Mouse (Mus musculus) testis, adult 2 months (tissue): Measurements from ENCODE around the gene Sfswap. TPM values are rescaled to one million over a fixed set of nuclear protein-coding genes. Genes with fewer than 3 reads are reported as not detected.

Experiments
- H3K27ac ChIP-seq: fragments of 200-500 bp; 2 replicates; pipeline ENCODE4 v1.5.1; 2012; ENCODE audit warnings: low read depth, low read length; ENCODE audit not compliant: control insufficient read depth, insufficient read depth
- H3K27me3 ChIP-seq: fragments of 200-500 bp; 2 replicates; pipeline ENCODE4 v1.6.1; 2012; ENCODE audit warnings: mild to moderate bottlenecking, low read length, moderate library complexity; ENCODE audit not compliant: control insufficient read depth, insufficient read depth
- H3K36me3 ChIP-seq: fragments of 200-500 bp; 2 replicates; pipeline ENCODE4 v1.6.1; 2012; ENCODE audit warnings: mild to moderate bottlenecking, low read length; ENCODE audit not compliant: control insufficient read depth, insufficient read depth
- H3K4me1 ChIP-seq: fragments of 200-500 bp; 2 replicates; pipeline ENCODE4 v1.6.1; 2012; ENCODE audit warnings: low read length; ENCODE audit not compliant: control insufficient read depth, insufficient read depth
- H3K4me3 ChIP-seq: fragments of 200-500 bp; 2 replicates; pipeline ENCODE4 v1.5.1; 2012; ENCODE audit warnings: low read depth, mild to moderate bottlenecking, low read length, moderate library complexity, mixed read lengths; ENCODE audit not compliant: control insufficient read depth
- CTCF ChIP-seq: fragments of 200-500 bp; IDR thresholded peaks from 2 replicates; pipeline ENCODE4 v1.5.1; 2012; ENCODE audit warnings: low read depth, mild to moderate bottlenecking, inconsistent platforms, low read length, moderate library complexity; ENCODE audit not compliant: control insufficient read depth, insufficient read depth, insufficient replicate concordance
- POLR2A ChIP-seq: fragments of 200-500 bp; IDR thresholded peaks from 2 replicates; pipeline ENCODE4 v1.6.1; 2012; ENCODE audit warnings: low read depth, mild to moderate bottlenecking, inconsistent platforms, low read length, moderate library complexity; ENCODE audit not compliant: control insufficient read depth
- polyA plus RNA-seq: library from polyadenylated mRNA; depleted of rRNA; stranded (reverse); fragments of >200 nt; gene quantifications from 2 replicates; pipeline ENCODE4 v1.2.3, GENCODE M21; 2012

Sfswap gene
- polyA plus RNA-seq, 1 experiment = 34.1 TPM

DNA sequence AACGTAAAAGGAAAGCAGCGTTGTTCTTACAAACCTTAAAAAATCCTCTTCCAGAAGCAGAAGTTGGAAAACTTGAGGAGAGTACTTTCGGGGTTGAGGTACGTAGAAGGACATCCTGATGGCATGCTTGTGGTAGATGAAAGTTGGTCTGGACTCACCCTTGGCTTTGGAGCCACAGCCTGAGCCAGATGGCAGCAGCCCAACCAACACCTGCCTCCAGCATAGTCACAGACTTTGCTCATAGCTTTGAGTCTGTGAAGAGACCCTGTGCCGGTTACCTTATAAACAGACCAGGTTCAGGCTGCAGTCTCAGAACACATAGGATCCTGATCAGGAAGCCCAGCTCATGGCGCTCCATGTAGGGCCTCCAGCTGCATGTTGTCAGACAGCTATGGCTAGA is 49.8 kb downstream of the Sfswap start:
- no peak overlapping the region for H3K27ac ChIP-seq
- H3K4me3 ChIP-seq = no peak overlapping the region
- peaks cover 15% of the 10 kb centered on the region for H3K36me3 ChIP-seq
- H3K4me1 ChIP-seq = no peaks in the 10 kb centered on the region
- no peaks in the 10 kb centered on the region for H3K27me3 ChIP-seq
- TF ChIP-seq POLR2A = no peak
- TF ChIP-seq CTCF = no peak

DNA sequence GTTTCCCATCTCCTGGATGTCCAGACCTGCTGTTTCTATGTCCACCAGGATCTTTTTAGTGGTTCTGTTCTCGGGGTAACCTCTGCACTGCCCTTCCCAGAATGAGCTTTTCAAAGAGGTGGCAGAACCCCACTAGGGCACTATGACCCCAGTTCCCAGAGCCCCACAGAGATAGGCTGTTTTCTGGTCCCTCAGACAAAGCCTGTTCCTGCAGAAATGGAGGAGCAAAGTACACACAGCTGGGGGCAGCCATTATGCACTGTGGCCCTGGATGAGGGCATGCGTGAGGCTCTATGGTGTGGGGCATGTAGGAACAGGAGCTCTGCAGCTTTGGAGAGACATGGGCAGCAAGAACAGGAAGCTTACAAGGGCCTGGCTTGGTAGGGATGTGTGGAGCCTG is 51.0 kb downstream of the Sfswap start:
- Histone ChIP-seq H3K27ac (no peak overlapping the region), H3K4me3 (no peak overlapping the region), H3K36me3 (peaks cover 14% of the 10 kb centered on the region), H3K27me3 (no peaks in the 10 kb centered on the region), H3K4me1 (no peaks in the 10 kb centered on the region)
- TF ChIP-seq CTCF (no peak), POLR2A (no peak)

DNA sequence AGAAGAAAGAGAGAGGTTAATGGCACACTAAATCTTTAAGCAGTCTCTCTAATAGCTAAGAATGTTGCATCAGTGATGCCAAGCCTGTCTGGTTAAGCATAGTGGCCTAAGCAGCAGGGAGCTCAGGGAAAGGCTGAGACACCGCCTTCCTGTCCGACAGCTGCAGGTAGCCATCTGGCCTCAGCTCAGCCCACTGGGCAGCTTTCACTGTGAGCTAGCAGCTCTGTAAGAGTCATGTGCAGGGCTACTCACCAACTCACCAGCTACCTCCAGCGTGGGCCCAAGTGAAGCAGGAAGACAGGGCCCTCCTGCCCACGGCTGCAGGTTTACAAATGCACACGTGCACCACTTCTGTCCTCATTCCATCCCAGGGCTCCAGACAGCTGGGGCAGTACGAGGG is 52.6 kb downstream of the Sfswap start:
- Histone ChIP-seq H3K36me3 (peaks cover 14% of the 10 kb centered on the region), H3K4me1 (no peaks in the 10 kb centered on the region), H3K27ac (no peak overlapping the region), H3K27me3 (no peaks in the 10 kb centered on the region), H3K4me3 (no peak overlapping the region)
- TF ChIP-seq CTCF (no peak), POLR2A (no peak)

DNA sequence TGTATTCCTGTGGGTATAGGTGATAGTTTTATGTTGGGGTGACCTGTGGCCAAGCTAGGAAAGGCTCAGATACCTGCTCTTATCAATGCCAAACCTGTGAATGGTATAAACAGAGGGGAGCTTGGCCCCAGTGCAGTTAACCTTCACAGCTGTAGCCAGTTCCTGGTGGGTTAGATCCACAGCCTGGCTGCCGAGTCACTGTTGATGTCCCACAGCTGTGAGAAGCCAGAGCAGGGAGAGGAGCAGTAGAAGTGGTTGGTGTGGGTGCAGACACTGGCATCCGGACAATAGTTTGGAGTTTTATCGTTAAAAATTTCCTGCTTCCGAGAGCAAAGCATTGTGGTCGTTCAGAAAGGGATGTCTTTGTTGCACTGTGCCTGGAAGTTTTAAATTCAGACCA is 57.6 kb downstream of the Sfswap start:
- Histone ChIP-seq H3K27me3 (no peaks in the 10 kb centered on the region), H3K4me3 (no peak overlapping the region), H3K27ac (no peak overlapping the region), H3K4me1 (no peaks in the 10 kb centered on the region), H3K36me3 (peaks cover 4% of the 10 kb centered on the region)
- TF ChIP-seq CTCF = no peak
- no peak for TF ChIP-seq POLR2A

DNA sequence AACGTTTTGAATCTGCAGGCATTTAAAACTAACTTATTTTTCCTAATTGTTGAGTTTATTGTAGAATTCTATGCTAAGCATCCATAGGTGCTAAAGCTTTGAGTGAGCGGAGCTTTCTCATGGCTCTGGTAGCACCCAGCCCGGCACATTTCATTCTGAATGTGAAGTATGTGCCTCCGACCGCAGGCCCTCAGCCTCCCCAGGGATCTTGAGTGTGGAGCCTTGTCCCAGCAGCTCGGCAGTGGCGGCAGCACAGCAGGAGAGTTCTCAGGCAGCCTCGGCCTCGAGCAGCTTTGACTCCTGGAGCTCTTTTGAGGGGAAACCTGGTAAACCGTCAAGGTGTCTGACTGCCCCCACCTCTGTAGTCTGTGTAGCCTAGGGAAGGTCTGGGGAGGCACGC is 58.3 kb downstream of the Sfswap start:
- no peak overlapping the region for H3K27ac ChIP-seq
- H3K4me3 ChIP-seq = no peak overlapping the region
- H3K4me1 ChIP-seq = no peaks in the 10 kb centered on the region
- H3K27me3 ChIP-seq = no peaks in the 10 kb centered on the region
- peaks cover 2% of the 10 kb centered on the region for H3K36me3 ChIP-seq
- TF ChIP-seq POLR2A = no peak
- TF ChIP-seq CTCF = no peak

DNA sequence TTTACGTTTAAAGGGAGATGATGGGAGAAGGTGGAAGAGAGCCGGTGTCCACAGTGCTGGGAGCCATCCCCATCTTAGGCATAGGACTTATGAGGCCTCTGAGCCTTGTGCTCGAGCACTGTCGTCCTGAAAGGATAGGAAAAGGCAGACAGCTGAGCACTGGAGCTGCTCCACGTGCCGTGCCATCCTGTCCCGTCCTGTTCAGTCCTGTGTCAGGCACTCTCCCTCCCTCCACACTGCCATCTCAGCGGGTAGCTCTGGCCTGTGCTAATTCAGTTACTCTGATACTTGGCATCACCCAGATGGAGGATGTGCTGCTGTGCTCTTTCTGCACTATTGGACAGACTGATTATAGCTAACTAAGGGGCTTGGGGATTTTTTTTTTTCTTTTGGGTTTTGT is 61.3 kb downstream of the Sfswap start:
- no peak for TF ChIP-seq POLR2A
- no peak for TF ChIP-seq CTCF
- no peaks in the 10 kb centered on the region for H3K4me1 ChIP-seq
- H3K27ac ChIP-seq = no peak overlapping the region
- no peak overlapping the region for H3K4me3 ChIP-seq
- no peaks in the 10 kb centered on the region for H3K27me3 ChIP-seq
- peaks cover 2% of the 10 kb centered on the region for H3K36me3 ChIP-seq

DNA sequence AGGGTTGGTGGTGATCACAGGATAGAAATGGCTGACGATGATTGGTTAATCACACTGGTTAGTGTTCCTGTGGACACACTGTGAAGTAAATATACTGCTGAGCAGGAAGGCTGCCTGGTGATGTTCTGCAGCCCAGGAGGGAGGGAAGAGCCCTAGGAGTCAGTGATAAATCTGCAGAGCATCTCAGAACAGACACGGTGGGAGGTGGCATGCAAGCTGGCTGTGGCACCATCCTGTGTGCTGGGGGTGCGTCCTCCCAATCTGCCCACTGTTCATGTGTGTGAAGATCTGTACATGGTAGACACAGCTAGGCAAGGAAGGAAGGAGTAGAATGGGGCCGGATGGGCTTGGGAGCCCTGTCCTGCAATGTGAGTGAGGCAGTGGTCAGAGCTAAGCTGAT is 67.6 kb downstream of the Sfswap start:
- Histone ChIP-seq H3K4me3 (no peak overlapping the region), H3K36me3 (no peaks in the 10 kb centered on the region; the same call in none of the 2 replicates), H3K27ac (no peak overlapping the region), H3K4me1 (no peaks in the 10 kb centered on the region), H3K27me3 (no peaks in the 10 kb centered on the region)
- TF ChIP-seq POLR2A = no peak
- no peak for TF ChIP-seq CTCF

DNA sequence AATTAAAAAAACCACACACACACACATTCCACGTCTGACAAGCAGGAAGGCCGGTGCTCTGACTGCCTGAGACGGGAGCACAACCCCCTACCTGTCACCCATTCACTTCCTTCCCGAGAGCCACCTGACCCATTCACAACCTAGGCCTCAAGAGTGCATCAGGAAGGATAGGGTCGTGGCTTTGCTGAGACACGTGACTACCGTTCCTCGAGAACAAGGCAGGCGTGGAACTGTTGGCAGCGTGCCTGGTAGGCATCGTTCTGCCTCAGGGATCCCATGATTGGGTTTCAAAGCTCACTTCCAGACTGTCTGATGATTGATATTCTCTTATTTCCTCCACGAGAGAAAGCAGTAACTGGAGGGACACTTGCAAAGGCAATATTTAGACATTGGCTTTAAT is 77.2 kb downstream of the Sfswap start:
- H3K4me1 ChIP-seq = no peaks in the 10 kb centered on the region

More for the DNA sequence above, 77.2 kb downstream of the Sfswap start:
- Histone ChIP-seq H3K27me3 (no peaks in the 10 kb centered on the region), H3K36me3 (no peaks in the 10 kb centered on the region), H3K27ac (no peak overlapping the region), H3K4me3 (no peak overlapping the region)
- TF ChIP-seq CTCF (no peak), POLR2A (no peak)
